Mouse (Mus musculus): ENCODE measurements around the gene Vmn2r117. TPM values are rescaled to one million over a fixed set of nuclear protein-coding genes. Genes with fewer than 3 reads are reported as not detected.
"Not testable (repeated sequence)": the region's sequence is repeated elsewhere in the genome, so short reads cannot be mapped to it uniquely, and the experiment has no call there.

Vmn2r117 gene
- polyA plus RNA-seq (2012; rRNA removed): not detected in 2 replicates

- not testable (repeated sequence) for DNase-seq (ENCODE audit: low read depth, low spot score)
- WGBS: 58% methylated on average over 1 of the region's 1 CpGs
These were observed at the start of gene Vmn2r117 for GRCm38 (mm10) chr17:23479599-23479998. Gene Vmn2r117 (minus strand): TSS chr17:23479699.

DNA sequence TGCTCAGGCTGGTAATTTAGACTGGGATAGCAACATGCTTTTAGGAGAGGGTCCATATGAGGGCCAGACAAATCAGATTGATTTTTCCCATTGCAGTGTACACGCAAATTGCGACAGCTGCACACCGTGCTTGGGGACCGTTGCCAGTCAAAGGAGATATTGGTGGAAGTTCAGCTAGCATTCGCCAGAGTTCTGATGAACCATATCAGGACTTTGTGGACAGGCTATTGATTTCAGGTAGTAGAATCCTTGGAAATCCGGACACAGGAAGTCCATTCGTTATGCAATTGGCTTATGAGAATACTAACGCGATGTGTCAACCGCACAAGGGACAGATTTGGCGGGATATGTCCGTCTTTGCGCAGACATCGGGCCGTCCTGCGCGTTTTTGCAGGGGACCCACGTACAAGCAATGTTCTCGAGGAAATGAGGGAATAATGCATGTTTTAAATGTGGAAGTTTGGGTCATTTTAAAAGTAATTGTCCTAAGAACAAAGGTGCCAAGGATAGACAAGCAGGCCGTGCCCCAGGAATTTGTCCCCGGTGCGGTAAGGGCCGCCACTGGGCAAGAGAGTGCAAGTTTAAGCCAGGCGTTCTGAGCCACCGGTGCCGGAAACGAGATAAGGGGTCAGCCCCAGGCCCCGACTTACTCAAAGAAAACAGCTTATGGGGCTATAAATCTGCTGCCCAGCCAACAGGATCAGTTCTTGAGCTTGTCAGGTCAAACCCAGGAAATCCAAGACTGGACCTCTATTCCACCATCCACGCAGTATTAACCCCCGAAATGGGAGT, 43.6 kb upstream of the Vmn2r117 start:
- DNase-seq (ENCODE audit: low read depth, low spot score): not testable (repeated sequence)
- 68% methylated on average over 30 of the region's 30 CpGs for WGBS

- no peak for DNase-seq (ENCODE audit: low read depth, low spot score)
- 72% methylated on average over 2 of the region's 2 CpGs for WGBS
These were observed 39.4 kb upstream of the Vmn2r117 start for GRCm38 (mm10) chr17:23518701-23519423.

GRCm38 (mm10) chr17:23433150-23433679, 46.3 kb downstream of the Vmn2r117 start:
- DNase-seq (ENCODE audit: low read depth, low spot score): no peak
- 79% methylated on average over 6 of the region's 6 CpGs for WGBS

Other genes with a start within 250 kb of the Vmn2r117 start
- gene Vmn2r114, start 167.2 kb downstream of the Vmn2r117 start, polyA plus RNA-seq (2012; rRNA removed): not detected in 2 replicates
- gene Vmn2r115, start 136.0 kb downstream of the Vmn2r117 start, polyA plus RNA-seq (2012; rRNA removed): not detected in 2 replicates
- not detected in 2 replicates for gene Vmn2r116, start 95.1 kb downstream of the Vmn2r117 start, polyA plus RNA-seq (2012; rRNA removed)
- gene Zfp213, start 84.5 kb upstream of the Vmn2r117 start, polyA plus RNA-seq (2012; rRNA removed): 10.6 and 11.2 TPM in 2 replicates
- gene Zfp13, start 119.8 kb upstream of the Vmn2r117 start, polyA plus RNA-seq (2012; rRNA removed): 4.4 and 5.5 TPM in 2 replicates
- not detected in 2 replicates for gene Zscan10, start 121.2 kb upstream of the Vmn2r117 start, polyA plus RNA-seq (2012; rRNA removed)
- 0.41 and 0.67 TPM in 2 replicates for gene Mmp25, start 165.6 kb upstream of the Vmn2r117 start, polyA plus RNA-seq (2012; rRNA removed)
- 6.1 and 6.4 TPM in 2 replicates for gene Bicdl2, start 180.8 kb upstream of the Vmn2r117 start, polyA plus RNA-seq (2012; rRNA removed)
- gene Hcfc1r1, start 193.9 kb upstream of the Vmn2r117 start, polyA plus RNA-seq (2012; rRNA removed): 197 and 204 TPM in 2 replicates
- 27.1 and 28.7 TPM in 2 replicates for gene Thoc6, start 194.2 kb upstream of the Vmn2r117 start, polyA plus RNA-seq (2012; rRNA removed)
- gene Tnfrsf12a, start 197.8 kb upstream of the Vmn2r117 start, polyA plus RNA-seq (2012; rRNA removed): 8.1 and 8.4 TPM in 2 replicates
- not detected in 2 replicates for gene Cldn6, start 199.6 kb upstream of the Vmn2r117 start, polyA plus RNA-seq (2012; rRNA removed)
- 0.15 TPM in 1 of 2 replicates, not detected in the other for gene Cldn9, start 204.3 kb upstream of the Vmn2r117 start, polyA plus RNA-seq (2012; rRNA removed)
- 0.02 and 0.03 TPM in 2 replicates for gene 1520401A03Rik, start 243.1 kb upstream of the Vmn2r117 start, polyA plus RNA-seq (2012; rRNA removed)
- 41.2 and 45.7 TPM in 2 replicates for gene Pkmyt1, start 246.6 kb upstream of the Vmn2r117 start, polyA plus RNA-seq (2012; rRNA removed)

Data from large intestine, adult 2 months (tissue).